Mouse (Mus musculus): ENCODE measurements at regions not wholly inside any gene's neighbourhood (a gene's known extent, or its start where the extent isn't known, plus 50 kb on each side); places are given as distances from the start of the nearest gene placed in this dataset.

GRCm38 (mm10) chr4:99354241-99354640, 58.5 kb downstream of the Gm12689 start:
- no peak for TF ChIP-seq POLR2A (IDR thresholded peaks at IDR 0.05; ENCODE audit: borderline replicate concordance, extremely low read depth, insufficient read depth, insufficient read length, poor library complexity, severe bottlenecking)
- TF ChIP-seq CTCF (IDR thresholded peaks at IDR 0.05; ENCODE audit: borderline replicate concordance, extremely low read depth, insufficient read depth, insufficient read length) = no peak

Measured in brain, embryonic 14.5 days (tissue).